Mouse (Mus musculus) heart, embryonic 10.5 days (tissue): ENCODE data around the gene Syt8. TPM values are rescaled to one million over a fixed set of nuclear protein-coding genes. Genes with fewer than 3 reads are reported as not detected.
A peak's percentile ranks its signal among the peaks of the same experiment; 100 is the strongest.

Experiments
- DNase-seq: peaks from one replicate; pipeline ENCODE4 v3.0.0-alpha.2; 2017; ENCODE audit warnings: low spot score
- H3K27ac ChIP-seq: fragments of 300-500 bp; sonication (generic); 2 replicates; pipeline ENCODE4 v1.5.1; 2016; ENCODE audit warnings: mild to moderate bottlenecking
- H3K27me3 ChIP-seq: fragments of 300-500 bp; sonication (generic); 2 replicates; pipeline ENCODE4 v1.6.1; 2016; ENCODE audit warnings: mild to moderate bottlenecking; ENCODE audit not compliant: poor library complexity, insufficient read depth, severe bottlenecking
- H3K36me3 ChIP-seq: fragments of 300-500 bp; sonication (generic); 2 replicates; pipeline ENCODE4 v1.6.1; 2016; ENCODE audit warnings: mild to moderate bottlenecking, moderate library complexity
- H3K4me1 ChIP-seq: fragments of 300-500 bp; sonication (generic); 2 replicates; pipeline ENCODE4 v1.6.1; 2016; ENCODE audit warnings: mild to moderate bottlenecking
- H3K4me3 ChIP-seq: fragments of 300-500 bp; sonication (generic); 2 replicates; pipeline ENCODE4 v1.5.1; 2016; ENCODE audit warnings: mild to moderate bottlenecking, moderate library complexity
- H3K9me3 ChIP-seq: fragments of 300-500 bp; sonication (generic); 2 replicates; pipeline ENCODE4 v1.6.1; 2016; ENCODE audit warnings: mild to moderate bottlenecking, moderate library complexity
- WGBS: fragments of 180-500 bp; shearing (Covaris S2); methylation state at CpG from one replicate; pipeline ENCODE4 v1.1.7; 2016; 5-methylcytosine and 5-hydroxymethylcytosine counted together
- polyA plus RNA-seq: library from polyadenylated mRNA; unstranded; fragments of >200 nt; fragmentation: Nextera tagmentation; extraction: Ambion mirVana; gene quantifications from 2 replicates; pipeline ENCODE4 v1.2.1, GENCODE M21; 2016

The Syt8 gene
- polyA plus RNA-seq, 1 experiment from 2014 or later: 1.3 TPM

GRCm38 (mm10) chr7:142483136-142483535 is 48.5 kb downstream of the Syt8 start:
- Histone ChIP-seq H3K4me1 (peaks cover 95% of the 10 kb centered on the region), H3K9me3 (no peaks in the 10 kb centered on the region), H3K36me3 (peaks cover 8% of the 10 kb centered on the region), H3K27me3 (no peaks in the 10 kb centered on the region), H3K27ac (peak overlapping the region; percentile 99), H3K4me3 (no peak overlapping the region)
- WGBS: 12% methylated on average over 11 of the region's 11 CpGs
- peak; percentile 91 for DNase-seq

- Histone ChIP-seq H3K9me3 (no peaks in the 10 kb centered on the region), H3K36me3 (peaks cover 23% of the 10 kb centered on the region), H3K4me1 (peaks cover 88% of the 10 kb centered on the region), H3K4me3 (no peak overlapping the region), H3K27ac (peak overlapping the region; percentile 99), H3K27me3 (no peaks in the 10 kb centered on the region)
- DNase-seq: no peak
- WGBS: 63% methylated on average over 12 of the region's 12 CpGs
Observed at GRCm38 (mm10) chr7:142484780-142485179, 50.1 kb downstream of the Syt8 start.

GRCm38 (mm10) chr7:142486751-142487162 is 52.1 kb downstream of the Syt8 start:
- peaks cover 43% of the 10 kb centered on the region for H3K36me3 ChIP-seq
- DNase-seq: no peak
- no peaks in the 10 kb centered on the region for H3K9me3 ChIP-seq
- peak overlapping the region; percentile 99 for H3K27ac ChIP-seq
- 78% methylated on average over 8 of the region's 8 CpGs for WGBS
- no peaks in the 10 kb centered on the region for H3K27me3 ChIP-seq
- 0 out of 2 replicates have a peak overlapping the region, but pooled peaks have one; percentile 19 for H3K4me3 ChIP-seq
- peaks cover 73% of the 10 kb centered on the region for H3K4me1 ChIP-seq

GRCm38 (mm10) chr7:142487341-142487859 is 52.8 kb downstream of the Syt8 start:
- DNase-seq: peak; percentile 90
- no peaks in the 10 kb centered on the region for H3K9me3 ChIP-seq
- peak overlapping the region; percentile 99 for H3K27ac ChIP-seq
- peaks cover 48% of the 10 kb centered on the region for H3K36me3 ChIP-seq
- no peaks in the 10 kb centered on the region for H3K27me3 ChIP-seq
- peak overlapping the region; percentile 19; the same call in 1 of the 2 replicates for H3K4me3 ChIP-seq
- WGBS: 12% methylated on average over 9 of the region's 9 CpGs
- peaks cover 73% of the 10 kb centered on the region for H3K4me1 ChIP-seq

- Histone ChIP-seq H3K4me1 (peaks cover 67% of the 10 kb centered on the region), H3K36me3 (peaks cover 48% of the 10 kb centered on the region), H3K27ac (peak overlapping the region; percentile 99), H3K4me3 (no peak overlapping the region), H3K27me3 (no peaks in the 10 kb centered on the region), H3K9me3 (no peaks in the 10 kb centered on the region)
- 80% methylated on average over 3 of the region's 3 CpGs for WGBS
- DNase-seq: no peak
Observed at GRCm38 (mm10) chr7:142488053-142488452, 53.4 kb downstream of the Syt8 start.

Other genes starting within 250 kb of the Syt8 start
- gene Gm10153, start 244.5 kb upstream of the Syt8 start, polyA plus RNA-seq: not detected in 2 replicates
- gene Krtap5-3, start 233.5 kb upstream of the Syt8 start, polyA plus RNA-seq: not detected in 2 replicates
- not detected in 2 replicates for gene Gm7579, start 223.0 kb upstream of the Syt8 start, polyA plus RNA-seq
- not detected in 2 replicates for gene Krtap5-5, start 204.9 kb upstream of the Syt8 start, polyA plus RNA-seq
- gene Gm40460, start 193.8 kb upstream of the Syt8 start, polyA plus RNA-seq: not detected in 2 replicates
- gene Gm2431, start 176.5 kb upstream of the Syt8 start, polyA plus RNA-seq: not detected in 2 replicates
- not detected in 2 replicates for gene Gm4559, start 160.5 kb upstream of the Syt8 start, polyA plus RNA-seq
- gene Krtap5-1, start 137.7 kb upstream of the Syt8 start, polyA plus RNA-seq: not detected in 2 replicates
- gene Krtap5-4, start 131.3 kb upstream of the Syt8 start, polyA plus RNA-seq: 0.34 TPM in 1 of 2 replicates, not detected in the other
- 7.7 and 12.5 TPM in 2 replicates for gene Ifitm10, start 61.1 kb upstream of the Syt8 start, polyA plus RNA-seq
- gene Gm49369, start 52.2 kb upstream of the Syt8 start, polyA plus RNA-seq: 0.55 and 0.92 TPM in 2 replicates
- 293 and 402 TPM in 2 replicates for gene Ctsd, start 46.8 kb upstream of the Syt8 start, polyA plus RNA-seq
- gene Tnni2, start 7.0 kb downstream of the Syt8 start, polyA plus RNA-seq: 51.9 and 56.4 TPM in 2 replicates
- 32.0 and 36.9 TPM in 2 replicates for gene Lsp1, start 26.0 kb downstream of the Syt8 start, polyA plus RNA-seq
- gene Tnnt3, start 64.0 kb downstream of the Syt8 start, polyA plus RNA-seq: 9.5 and 10.4 TPM in 2 replicates
- gene Mrpl23, start 97.8 kb downstream of the Syt8 start, polyA plus RNA-seq: 17.1 and 25.1 TPM in 2 replicates
- 962 and 991 TPM in 2 replicates for gene Igf2, start 232.0 kb downstream of the Syt8 start, polyA plus RNA-seq
- 0.17 and 0.34 TPM in 2 replicates for gene Gm49394, start 235.1 kb downstream of the Syt8 start, polyA plus RNA-seq